Mouse (Mus musculus) gastrocnemius, adult 2 months (tissue): ENCODE measurements around the gene Ephb2. TPM values are rescaled to one million over a fixed set of nuclear protein-coding genes. Genes with fewer than 3 reads are reported as not detected.

Experiments used
- DNase-seq: peaks from one replicate; pipeline ENCODE4 v3.0.0; 2022
- H3K27ac ChIP-seq: fragments of 200-600 bp; 2 replicates; pipeline ENCODE4 v1.8.1; 2022; ENCODE audit warnings: mild to moderate bottlenecking
- H3K4me3 ChIP-seq: fragments of 200-600 bp; 2 replicates; pipeline ENCODE4 v1.8.1; 2022; ENCODE audit warnings: mild to moderate bottlenecking, moderate library complexity
- CTCF ChIP-seq: fragments of 200-600 bp; IDR thresholded peaks from 2 replicates; pipeline ENCODE4 v1.8.1; 2022; ENCODE audit warnings: antibody characterized with exemption, mild to moderate bottlenecking, moderate library complexity
- intact Hi-C: fragments of 180-260 bp; cut with DNase I; formaldehyde crosslinking; loops from one replicate; pipeline ENCODE4 v1.15.1; 2025
- total RNA-seq, 2 experiments: library from RNA; stranded (reverse); gene quantifications; 2 replicates each; pipeline ENCODE4 v1.2.3; 2021

Gene Ephb2
- total RNA-seq, 2 experiments from 2014 or later: 0.26 to 1.9 TPM

DNA sequence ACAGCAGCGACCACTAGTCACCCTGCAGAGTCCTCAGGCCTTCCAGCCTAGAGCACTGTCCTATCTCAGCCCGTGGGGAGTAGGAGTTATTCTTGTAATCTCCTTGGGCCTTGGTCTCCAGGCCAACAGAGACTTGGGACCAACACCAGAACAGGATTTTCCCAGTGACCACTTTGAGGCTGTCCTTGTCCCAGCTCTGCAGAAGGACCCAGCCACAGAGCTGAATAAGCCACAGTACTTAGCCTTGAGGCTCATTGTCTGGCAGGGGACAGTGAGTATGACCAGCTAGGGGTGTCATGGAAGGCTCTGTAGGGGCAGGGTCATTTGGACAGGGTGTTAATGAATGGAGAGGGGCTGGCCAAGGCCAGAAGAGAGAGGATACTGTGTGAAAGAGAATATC, 126.8 kb downstream of the Ephb2 start:
- intact Hi-C loops: no loop called here
- DNase-seq: no peak

DNA sequence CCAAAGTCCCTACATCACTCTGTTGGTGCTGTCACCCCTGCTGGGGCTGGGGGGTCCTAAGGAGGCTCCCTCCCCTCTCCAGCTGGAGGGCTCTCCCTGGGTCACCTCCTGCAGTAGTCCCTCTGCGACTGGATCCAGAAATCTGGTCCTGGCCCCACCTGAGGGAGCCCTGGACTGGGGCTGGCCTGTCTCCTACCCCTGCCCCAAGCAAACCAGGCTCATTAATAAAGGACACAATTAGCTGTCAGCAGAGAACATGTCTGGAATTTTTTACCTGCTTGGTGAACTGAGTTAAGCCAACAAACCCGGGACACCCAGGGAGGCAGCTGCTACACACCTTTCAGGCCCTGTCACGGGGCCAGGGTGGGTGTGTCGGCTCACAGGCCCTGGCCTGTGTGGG, 129.1 kb downstream of the Ephb2 start:
- Histone ChIP-seq H3K27ac (no peak overlapping the region), H3K4me3 (no peak overlapping the region)
- no peak for DNase-seq
- intact Hi-C loops: no loop called here
- no peak for TF ChIP-seq CTCF

More for the DNA sequence above, 126.8 kb downstream of the Ephb2 start:
- no peak for TF ChIP-seq CTCF
- H3K27ac ChIP-seq: no peak overlapping the region
- H3K4me3 ChIP-seq: no peak overlapping the region

DNA sequence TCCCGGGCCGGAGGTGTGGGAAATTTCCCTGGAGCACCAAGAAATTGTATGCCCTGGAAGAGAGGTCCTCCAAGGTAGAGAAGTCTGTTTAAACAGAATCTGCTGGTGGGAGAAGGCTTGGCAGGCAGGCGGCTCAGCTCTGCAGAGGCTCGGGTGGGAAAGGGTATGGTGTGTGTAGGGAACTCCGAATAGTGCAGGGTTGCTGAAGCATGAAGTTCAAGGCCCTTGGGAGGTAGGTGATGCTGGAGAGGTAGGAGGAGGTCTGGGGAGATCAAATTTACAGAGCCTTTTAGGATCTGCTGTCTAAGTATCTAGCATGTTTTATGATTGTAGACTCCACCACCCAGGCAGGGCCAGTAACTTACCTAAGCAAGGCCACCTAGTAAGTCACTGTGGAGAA, 130.7 kb downstream of the Ephb2 start:
- H3K4me3 ChIP-seq: no peak overlapping the region
- no peak for TF ChIP-seq CTCF
- intact Hi-C loops: no loop called here
- no peak overlapping the region for H3K27ac ChIP-seq
- no peak for DNase-seq

DNA sequence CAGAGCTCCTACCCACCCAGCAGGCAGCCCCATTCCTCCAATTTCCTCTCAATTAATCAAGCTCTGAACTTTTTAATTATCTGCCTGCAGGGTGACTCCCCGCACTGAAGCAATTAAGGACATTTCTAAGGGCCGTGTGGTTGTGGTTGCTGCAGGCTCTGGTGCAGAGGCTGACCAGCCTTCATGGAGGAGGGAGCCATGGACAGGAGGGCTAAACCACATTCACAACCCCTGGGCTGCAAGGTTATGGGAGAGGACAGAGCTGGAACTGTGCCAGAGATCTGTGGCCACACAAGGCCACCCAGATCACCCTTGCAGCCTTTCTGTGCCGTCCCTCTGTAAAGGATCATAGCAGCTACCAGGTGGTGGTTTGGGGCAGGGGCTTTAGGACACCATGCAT, 131.2 kb downstream of the Ephb2 start:
- DNase-seq: no peak
- no peak for TF ChIP-seq CTCF
- no peak overlapping the region for H3K27ac ChIP-seq
- intact Hi-C loops: no loop called here
- no peak overlapping the region for H3K4me3 ChIP-seq

DNA sequence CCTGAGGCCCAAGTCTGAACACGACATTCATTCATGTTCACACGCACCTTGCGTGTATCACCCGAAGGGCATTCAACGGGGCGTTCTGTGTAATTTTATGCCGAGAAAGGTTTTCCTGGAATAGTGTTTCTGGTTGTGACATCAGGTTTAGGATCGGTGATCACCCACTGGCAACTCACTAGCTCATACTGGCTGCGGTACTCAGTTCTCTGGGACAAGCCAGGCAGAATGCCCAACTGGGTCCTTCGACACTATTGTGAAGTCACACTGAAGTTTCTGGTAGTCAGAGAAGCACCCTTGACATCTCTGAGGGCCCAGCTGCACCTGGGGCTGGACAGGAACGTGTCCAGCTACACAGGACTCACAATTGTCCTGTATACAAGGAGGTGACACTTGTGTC, 132.4 kb downstream of the Ephb2 start:
- H3K4me3 ChIP-seq: no peak overlapping the region
- no peak for DNase-seq
- TF ChIP-seq CTCF: no peak
- H3K27ac ChIP-seq: no peak overlapping the region
- intact Hi-C loops: no loop called here

DNA sequence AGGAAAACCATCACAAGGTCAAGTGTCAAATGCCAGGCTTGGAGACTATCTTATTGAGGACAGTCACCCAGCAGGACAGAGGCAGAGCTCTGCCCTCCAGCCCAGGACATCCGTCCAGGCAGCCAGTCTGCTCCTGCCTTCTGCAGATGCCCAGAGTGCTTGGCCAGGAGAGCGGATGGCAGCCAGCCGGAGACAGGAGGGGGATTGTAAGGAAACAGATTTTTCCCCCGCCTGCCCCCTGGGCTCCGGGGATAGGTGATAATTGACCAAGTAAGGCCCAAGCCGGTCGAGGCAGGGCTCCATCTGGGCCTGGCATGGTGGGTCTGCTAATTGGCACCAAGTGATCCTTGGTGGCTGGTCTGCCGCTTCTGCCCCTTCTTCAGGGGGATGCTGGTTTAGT, 133.3 kb downstream of the Ephb2 start:
- TF ChIP-seq CTCF: no peak
- intact Hi-C loops: no loop called here
- Histone ChIP-seq H3K4me3 (no peak overlapping the region), H3K27ac (no peak overlapping the region)
- no peak for DNase-seq

DNA sequence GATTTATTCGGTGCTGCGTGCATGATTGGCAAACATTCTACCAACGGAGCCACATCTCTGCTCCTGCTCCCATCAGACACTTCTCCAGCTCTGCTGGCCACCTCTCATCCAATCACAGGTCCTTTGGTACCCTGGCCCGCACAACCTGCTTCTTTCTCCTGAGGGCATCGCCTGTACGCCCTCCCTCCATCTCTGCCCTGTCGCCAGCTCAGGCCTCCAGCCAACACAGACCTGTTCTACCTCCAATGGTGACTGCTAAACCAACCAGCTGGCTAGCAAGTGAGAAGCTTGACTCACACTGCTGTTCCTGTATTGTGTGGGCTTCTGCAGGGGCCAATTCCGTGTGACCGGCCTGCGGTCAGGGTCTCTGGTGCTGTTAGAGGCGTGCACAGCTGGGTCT, 134.6 kb downstream of the Ephb2 start:
- no peak for TF ChIP-seq CTCF
- intact Hi-C loops: no loop called here
- Histone ChIP-seq H3K4me3 (no peak overlapping the region), H3K27ac (no peak overlapping the region)
- no peak for DNase-seq

DNA sequence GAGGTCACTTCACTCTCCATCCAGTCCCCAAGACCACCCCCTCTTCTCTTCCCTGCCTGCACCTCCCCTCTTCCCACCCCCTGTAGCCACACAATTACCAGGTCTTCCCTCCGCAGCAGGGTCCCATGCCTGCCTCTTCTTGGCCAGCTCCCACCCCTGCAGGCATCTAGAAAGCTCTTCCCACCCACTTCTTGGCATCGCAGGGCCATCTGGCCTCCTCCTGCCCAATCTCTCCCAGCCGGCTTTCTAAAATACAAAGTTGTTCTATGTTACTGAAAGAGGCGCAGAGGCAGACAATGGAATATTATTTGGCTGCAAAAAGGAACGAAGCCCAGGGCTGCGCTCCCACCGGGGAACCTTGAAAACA, 136.7 kb downstream of the Ephb2 start:
- DNase-seq: no peak
- intact Hi-C loops: loop anchor here (5.0 kb wide), 1 partner anchor 143 kb away; no protein-coding TSS in a partner anchor
- Histone ChIP-seq H3K4me3 (no peak overlapping the region), H3K27ac (no peak overlapping the region)
- no peak for TF ChIP-seq CTCF

DNA sequence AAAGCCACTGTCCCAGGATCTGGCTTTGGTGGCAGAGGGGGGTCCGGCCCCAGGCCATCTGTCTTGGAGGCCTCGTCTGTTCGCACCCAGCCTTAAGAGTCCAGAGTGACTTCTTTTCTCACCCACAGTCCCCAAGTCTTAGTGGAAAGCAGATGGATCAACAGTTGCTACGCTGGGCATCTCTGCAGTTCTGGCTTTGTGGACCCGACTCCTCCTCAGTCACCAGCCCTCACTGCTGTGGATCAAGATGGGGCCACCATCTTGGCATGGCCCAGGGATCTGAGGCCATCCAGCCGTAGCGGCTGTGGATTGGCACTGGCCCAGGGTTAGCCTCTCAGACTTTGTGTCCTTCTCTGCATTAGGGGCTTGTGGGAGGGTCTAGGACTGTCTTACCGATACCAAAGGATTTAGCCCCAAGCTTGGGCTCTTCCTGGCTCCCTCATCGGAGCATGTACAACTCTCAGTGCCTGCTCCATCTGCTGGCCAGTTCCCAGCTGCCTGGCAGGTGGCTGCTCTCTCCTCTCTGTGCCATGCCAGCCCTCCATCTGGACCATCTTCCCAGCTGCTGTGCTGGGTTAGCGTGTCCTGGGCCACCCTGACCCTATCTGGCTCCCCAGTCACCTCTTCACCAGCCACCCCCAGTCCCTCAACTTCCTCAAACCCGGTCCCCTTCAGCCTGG, 137.2 kb downstream of the Ephb2 start:
- DNase-seq: no peak
- intact Hi-C loops: loop anchor here (5.0 kb wide), 1 partner anchor 144 kb away; no protein-coding TSS in a partner anchor
- no peak overlapping the region for H3K27ac ChIP-seq
- no peak overlapping the region for H3K4me3 ChIP-seq
- no peak for TF ChIP-seq CTCF

DNA sequence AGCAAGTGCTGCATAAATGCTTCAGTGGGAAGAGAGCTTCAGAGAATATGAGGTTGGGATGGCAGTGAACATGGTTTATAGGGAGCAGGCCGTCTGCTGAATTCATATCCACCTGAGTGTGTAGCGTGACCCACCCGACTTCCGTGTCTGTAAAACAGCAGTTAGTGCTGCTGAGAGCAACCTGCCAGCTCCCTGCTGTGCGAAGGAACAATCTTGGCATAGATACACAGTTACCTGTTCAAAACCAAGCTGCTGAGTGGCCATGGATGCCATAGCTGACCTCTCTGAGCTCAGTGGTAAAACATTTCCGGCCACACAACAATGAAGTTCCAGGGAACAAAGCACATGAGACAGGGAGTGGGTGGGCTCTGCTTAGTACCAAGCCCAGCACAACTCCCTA, 138.5 kb downstream of the Ephb2 start:
- no peak for TF ChIP-seq CTCF
- no peak overlapping the region for H3K27ac ChIP-seq
- intact Hi-C loops: loop anchor here (5.0 kb wide), 1 partner anchor 145 kb away; no protein-coding TSS in a partner anchor
- DNase-seq: no peak
- H3K4me3 ChIP-seq: no peak overlapping the region

DNA sequence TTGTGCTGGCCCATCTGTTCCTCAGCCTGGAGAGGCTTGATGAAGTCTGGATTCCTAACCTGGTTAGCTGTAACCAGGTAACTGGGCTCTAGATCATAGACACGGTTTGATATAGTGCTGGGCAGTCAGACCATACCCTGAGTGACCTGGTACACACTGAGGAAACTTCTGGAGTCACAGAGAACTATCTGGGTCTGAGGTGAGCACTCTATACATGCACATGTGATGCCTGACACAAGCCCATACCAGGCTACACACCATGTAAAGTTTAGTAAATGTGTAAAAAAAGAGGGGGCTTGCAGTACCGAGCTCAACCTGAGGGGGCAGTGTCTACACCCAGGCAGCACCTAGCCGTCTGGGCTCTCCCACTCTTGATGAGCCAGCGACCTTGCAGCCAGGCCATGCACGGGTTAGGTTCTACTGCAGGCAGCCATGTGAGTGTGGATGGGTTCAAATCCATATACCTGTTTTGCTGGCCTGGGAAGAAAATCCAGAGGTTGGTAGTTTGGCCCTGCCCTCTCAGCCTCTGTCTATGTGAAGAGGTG, 139.3 kb downstream of the Ephb2 start:
- DNase-seq: peak; percentile 60
- intact Hi-C loops: loop anchor here (5.0 kb wide), 1 partner anchor 146 kb away; no protein-coding TSS in a partner anchor
- TF ChIP-seq CTCF: peak; percentile 95; the same call in 1 of the 2 replicates
- Histone ChIP-seq H3K27ac (no peak overlapping the region), H3K4me3 (no peak overlapping the region)

DNA sequence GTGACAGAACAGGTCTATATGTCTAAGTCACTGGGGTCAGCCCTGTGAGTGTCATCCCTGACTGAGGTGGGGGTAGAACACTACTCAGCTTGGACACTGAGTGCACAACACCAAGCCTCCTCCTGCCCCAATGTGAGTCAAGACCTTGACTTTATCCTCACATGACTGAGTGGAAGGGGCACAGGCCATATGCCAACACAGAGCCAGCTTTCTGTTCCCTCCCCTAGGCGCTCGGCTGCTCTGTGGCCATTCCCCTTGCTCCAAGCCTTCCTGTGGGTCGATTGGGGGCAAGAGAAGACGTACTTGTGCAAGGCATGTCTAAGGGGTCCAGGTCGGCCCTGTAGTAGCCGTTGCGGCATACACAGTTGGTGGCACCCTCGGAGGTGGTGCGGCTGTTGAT, 140.1 kb downstream of the Ephb2 start:
- no peak for DNase-seq
- no peak overlapping the region for H3K4me3 ChIP-seq
- H3K27ac ChIP-seq: no peak overlapping the region
- no peak for TF ChIP-seq CTCF
- intact Hi-C loops: loop anchor here (5.0 kb wide), 1 partner anchor 147 kb away; no protein-coding TSS in a partner anchor

DNA sequence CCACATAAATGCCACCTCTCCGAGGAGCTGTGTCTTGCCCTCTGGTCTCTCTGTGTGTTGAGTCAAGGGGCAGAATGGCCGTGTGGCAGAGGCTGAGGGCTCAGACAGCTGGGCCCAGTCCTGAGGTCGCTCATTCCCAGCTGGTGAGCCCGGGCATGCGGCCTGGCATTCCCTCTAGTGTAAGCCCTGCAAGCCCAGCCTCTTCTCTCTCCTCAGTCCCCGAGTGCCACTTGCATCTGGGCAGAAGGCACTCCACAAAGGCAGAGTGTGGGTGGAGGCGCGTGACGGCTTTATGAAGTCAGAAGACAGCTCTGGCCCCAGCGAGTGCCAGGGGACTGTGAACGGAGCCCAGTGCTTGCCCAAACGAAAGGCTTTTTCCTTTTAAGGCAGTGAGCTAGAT, 145.8 kb downstream of the Ephb2 start:
- no peak for DNase-seq
- TF ChIP-seq CTCF: no peak
- intact Hi-C loops: no loop called here
- Histone ChIP-seq H3K27ac (no peak overlapping the region), H3K4me3 (no peak overlapping the region)

DNA sequence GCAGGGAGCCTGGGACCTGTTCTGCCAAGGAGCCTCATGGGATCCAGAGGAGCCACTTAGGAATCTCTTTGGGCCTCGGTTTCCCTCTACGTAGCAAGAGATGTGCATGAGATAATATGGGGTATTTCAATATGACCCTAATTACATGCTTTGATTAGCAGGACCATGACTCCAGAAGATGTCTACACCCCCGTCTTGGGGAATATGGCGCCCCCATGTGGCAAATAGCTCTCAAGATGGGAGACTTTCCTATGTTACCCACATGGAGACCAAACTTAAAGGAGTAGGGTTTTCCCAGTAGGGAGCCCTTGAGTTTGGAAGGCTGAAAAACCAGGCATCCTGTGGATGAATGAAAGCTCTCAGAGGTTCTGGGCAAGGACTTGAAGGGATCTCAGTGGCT, 147.7 kb downstream of the Ephb2 start:
- Histone ChIP-seq H3K27ac (no peak overlapping the region), H3K4me3 (no peak overlapping the region)
- no peak for DNase-seq
- no peak for TF ChIP-seq CTCF
- intact Hi-C loops: no loop called here
